Mouse (Mus musculus) embryo, embryonic 10 days (tissue): ENCODE measurements at regions not wholly inside any gene's neighbourhood (a gene's known extent, or its start where the extent isn't known, plus 50 kb on each side); places are given as distances from the start of the nearest gene placed in this dataset.

ENCODE experiments used
- DNase-seq: peaks from one replicate; pipeline ENCODE4 v3.0.0-alpha.2; 2015; ENCODE audit warnings: low spot score

- no peak for DNase-seq
Measured at GRCm38 (mm10) chr8:44838431-44838830, 96.8 kb upstream of the Fat1 start.

GRCm38 (mm10) chr8:44839504-44840209, 95.6 kb upstream of the Fat1 start:
- DNase-seq: no peak

- no peak for DNase-seq
Measured at GRCm38 (mm10) chr8:44840646-44841045, 94.6 kb upstream of the Fat1 start.

GRCm38 (mm10) chr8:44844362-44844761, 90.9 kb upstream of the Fat1 start:
- no peak for DNase-seq

GRCm38 (mm10) chr8:44852223-44852622, 83.0 kb upstream of the Fat1 start:
- no peak for DNase-seq

- no peak for DNase-seq
Measured at GRCm38 (mm10) chr8:44855115-44855514, 80.1 kb upstream of the Fat1 start.

- peak; percentile 9 for DNase-seq
Measured at GRCm38 (mm10) chr8:44867202-44867601, 68.0 kb upstream of the Fat1 start.

GRCm38 (mm10) chr8:44867666-44868065, 67.6 kb upstream of the Fat1 start:
- no peak for DNase-seq

- DNase-seq: no peak
Measured at GRCm38 (mm10) chr8:44877066-44877465, 58.2 kb upstream of the Fat1 start.

GRCm38 (mm10) chr8:44878208-44878607, 57.0 kb upstream of the Fat1 start:
- no peak for DNase-seq

- DNase-seq: no peak
Measured at GRCm38 (mm10) chr8:44879186-44879585, 56.1 kb upstream of the Fat1 start.

- no peak for DNase-seq
Measured at GRCm38 (mm10) chr8:44884399-44885006, 50.7 kb upstream of the Fat1 start.
